Mouse (Mus musculus): ENCODE data around the gene Tmem138. TPM values are rescaled to one million over a fixed set of nuclear protein-coding genes. Genes with fewer than 3 reads are reported as not detected.
A peak's percentile ranks its signal among the peaks of the same experiment; 100 is the strongest.

The Tmem138 gene
- polyA plus RNA-seq, 1 experiment, result 12.7 TPM

GRCm38 (mm10) chr19:10525106-10525901, 51.9 kb downstream of the Tmem138 start, which contains the start of gene Cpsf7:
TSS of gene Cpsf7 (plus strand) at chr19:10525266.
- under 1% methylated on average over 76 of the region's 93 CpGs for WGBS
- H3K27ac ChIP-seq (ENCODE audit: insufficient read depth, low read depth, low read length), result peak within 1 kb of the TSS; percentile 98
- H3K36me3 ChIP-seq (ENCODE audit: control insufficient read depth, insufficient read depth, low read length), result peaks cover 2% of the 10 kb centered on the region; the same call in 1 of the 2 replicates
- peak within 1 kb of the TSS; percentile 78 for H3K4me3 ChIP-seq (ENCODE audit: insufficient read depth, low read depth, low read length)
- TF ChIP-seq CTCF (conservative IDR thresholded peaks at IDR 0.05; ENCODE audit: insufficient read depth, insufficient read length, low read depth, low read length) (no peak), POLR2A (IDR thresholded peaks at IDR 0.05; ENCODE audit: low read depth, low read length) (peak; percentile 7)
- DNase-seq, result peak; percentile 96
- H3K27me3 ChIP-seq (replicated peaks; ENCODE audit: control insufficient read depth, insufficient read depth, low read length), result no peaks in the 10 kb centered on the region
- peaks cover 18% of the 10 kb centered on the region for H3K4me1 ChIP-seq (ENCODE audit: control insufficient read depth, insufficient read depth, low read length)

- TF ChIP-seq POLR2A (IDR thresholded peaks at IDR 0.05; ENCODE audit: low read depth, low read length) (no peak), CTCF (conservative IDR thresholded peaks at IDR 0.05; ENCODE audit: insufficient read depth, insufficient read length, low read depth, low read length) (no peak)
- WGBS, result under 1% methylated on average over 19 of the region's 19 CpGs
Measured at GRCm38 (mm10) chr19:10524784-10525105, 52.4 kb downstream of the Tmem138 start.

GRCm38 (mm10) chr19:10523483-10524080, 53.6 kb downstream of the Tmem138 start:
- no peak overlapping the region for H3K27ac ChIP-seq (ENCODE audit: insufficient read depth, low read depth, low read length)
- WGBS, result 58% methylated on average over 5 of the region's 5 CpGs
- H3K27me3 ChIP-seq (replicated peaks; ENCODE audit: control insufficient read depth, insufficient read depth, low read length), result no peaks in the 10 kb centered on the region
- no peak overlapping the region for H3K4me3 ChIP-seq (ENCODE audit: insufficient read depth, low read depth, low read length)
- DNase-seq, result no peak
- peaks cover 2% of the 10 kb centered on the region; the same call in 1 of the 2 replicates for H3K36me3 ChIP-seq (ENCODE audit: control insufficient read depth, insufficient read depth, low read length)
- TF ChIP-seq CTCF (conservative IDR thresholded peaks at IDR 0.05; ENCODE audit: insufficient read depth, insufficient read length, low read depth, low read length) (no peak), POLR2A (IDR thresholded peaks at IDR 0.05; ENCODE audit: low read depth, low read length) (no peak)
- peaks cover 18% of the 10 kb centered on the region for H3K4me1 ChIP-seq (ENCODE audit: control insufficient read depth, insufficient read depth, low read length)

More at GRCm38 (mm10) chr19:10524784-10525105, 52.4 kb downstream of the Tmem138 start:
- Histone ChIP-seq H3K4me3 (ENCODE audit: insufficient read depth, low read depth, low read length) (peak overlapping the region; percentile 78), H3K27me3 (replicated peaks; ENCODE audit: control insufficient read depth, insufficient read depth, low read length) (no peaks in the 10 kb centered on the region), H3K27ac (ENCODE audit: insufficient read depth, low read depth, low read length) (peak overlapping the region; percentile 79), H3K36me3 (ENCODE audit: control insufficient read depth, insufficient read depth, low read length) (peaks cover 2% of the 10 kb centered on the region; the same call in 1 of the 2 replicates), H3K4me1 (ENCODE audit: control insufficient read depth, insufficient read depth, low read length) (peaks cover 18% of the 10 kb centered on the region)
- no peak for DNase-seq

GRCm38 (mm10) chr19:10521926-10522325, 55.2 kb downstream of the Tmem138 start:
- no peak overlapping the region for H3K27ac ChIP-seq (ENCODE audit: insufficient read depth, low read depth, low read length)
- H3K4me1 ChIP-seq (ENCODE audit: control insufficient read depth, insufficient read depth, low read length), result peaks cover 14% of the 10 kb centered on the region
- WGBS, result 67% methylated on average over 1 of the region's 1 CpGs
- TF ChIP-seq POLR2A (IDR thresholded peaks at IDR 0.05; ENCODE audit: low read depth, low read length), result no peak
- TF ChIP-seq CTCF (conservative IDR thresholded peaks at IDR 0.05; ENCODE audit: insufficient read depth, insufficient read length, low read depth, low read length), result no peak
- peaks cover 1% of the 10 kb centered on the region; the same call in 1 of the 2 replicates for H3K36me3 ChIP-seq (ENCODE audit: control insufficient read depth, insufficient read depth, low read length)
- no peak for DNase-seq
- H3K27me3 ChIP-seq (replicated peaks; ENCODE audit: control insufficient read depth, insufficient read depth, low read length), result no peaks in the 10 kb centered on the region
- H3K4me3 ChIP-seq (ENCODE audit: insufficient read depth, low read depth, low read length), result no peak overlapping the region

Other genes starting within 250 kb of the Tmem138 start
- 4.0 and 4.6 TPM in 2 replicates for gene Syt7, start 188.3 kb downstream of the Tmem138 start, polyA plus RNA-seq (2012; rRNA removed)
- gene Lrrc10b, start 119.9 kb downstream of the Tmem138 start, polyA plus RNA-seq (2012; rRNA removed), result 0.39 and 0.94 TPM in 2 replicates
- gene Ppp1r32, start 94.4 kb downstream of the Tmem138 start, polyA plus RNA-seq (2012; rRNA removed), result 0.37 and 0.66 TPM in 2 replicates
- 25.7 and 28.9 TPM in 2 replicates for gene Cpsf7, start 52.1 kb downstream of the Tmem138 start, polyA plus RNA-seq (2012; rRNA removed)
- 31.1 and 33.1 TPM in 2 replicates for gene Sdhaf2, start 51.2 kb downstream of the Tmem138 start, polyA plus RNA-seq (2012; rRNA removed)
- gene Tmem216, start 21.1 kb downstream of the Tmem138 start, polyA plus RNA-seq (2012; rRNA removed), result 32.0 and 33.1 TPM in 2 replicates
- gene Cyb561a3, start 190 bp downstream of the Tmem138 start, polyA plus RNA-seq (2012; rRNA removed), result 40.7 and 44.1 TPM in 2 replicates
- 123 and 127 TPM in 2 replicates for gene Ddb1, start 28.0 kb upstream of the Tmem138 start, polyA plus RNA-seq (2012; rRNA removed)
- gene Tkfc, start 28.3 kb upstream of the Tmem138 start, polyA plus RNA-seq (2012; rRNA removed), result 308 and 311 TPM in 2 replicates
- 15.3 and 17.3 TPM in 2 replicates for gene Vwce, start 56.9 kb upstream of the Tmem138 start, polyA plus RNA-seq (2012; rRNA removed)
- 0.80 and 1.0 TPM in 2 replicates for gene Pga5, start 100.7 kb upstream of the Tmem138 start, polyA plus RNA-seq (2012; rRNA removed)
- 30.0 and 32.1 TPM in 2 replicates for gene Vps37c, start 111.4 kb upstream of the Tmem138 start, polyA plus RNA-seq (2012; rRNA removed)
- 0.33 and 3.3 TPM in 2 replicates for gene Cd5, start 161.6 kb upstream of the Tmem138 start, polyA plus RNA-seq (2012; rRNA removed)

All from kidney, adult 2 months (tissue).